ENCODE assay signal across 11 mouse cellular contexts in the genomic region with DNA sequence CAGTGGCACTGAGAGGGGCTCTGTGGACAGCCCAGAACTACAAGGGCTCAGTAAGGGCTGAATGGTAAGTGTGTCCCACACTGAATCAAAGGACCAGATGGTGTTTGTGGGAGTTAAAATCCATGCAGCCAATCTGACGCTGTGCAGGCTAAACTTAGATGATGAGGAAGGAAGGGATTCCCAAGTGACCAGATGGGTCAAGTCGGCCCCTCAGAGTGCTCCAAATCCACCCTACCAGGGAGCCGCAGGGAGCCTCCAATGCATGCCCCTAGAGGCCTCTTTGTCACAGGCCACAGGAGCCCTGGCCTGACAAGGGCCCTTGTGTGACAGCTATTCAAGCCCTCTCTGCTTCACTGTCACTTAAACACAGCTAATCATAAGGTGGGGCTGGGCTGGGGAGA. TPM values are rescaled to one million over a fixed set of nuclear protein-coding genes. Genes with fewer than 3 reads are reported as not detected.
DNase-seq lines count a peak whose midpoint lies in the region; ATAC-seq and TF ChIP-seq lines count a peak whose summit lies in the region.
"Had no signal": no experiment of that assay in that cellular context is flagged by ENCODE, and none has a peak within 500 bp of the region (broad histone marks: within the 10 kb centered on the region; RNA-seq: fewer than 3 reads in every experiment).

No protein-coding gene starts in this region.

- peak; percentile 82 for ATAC-seq in cerebellum, adult (ENCODE audit: insufficient number of reproducible peaks, low FRiP score, low TSS enrichment)

- H3K9me3 ChIP-seq in embryonic facial prominence, embryonic 10.5 days = peaks cover 2% of the 10 kb centered on the region; the same call in 1 of the 2 replicates
- no peaks in the 10 kb centered on the region; the same call in 1 of the 2 replicates for H3K9me3 ChIP-seq in midbrain, embryonic 10.5 days (replicated peaks)
- H3K9me3 ChIP-seq: limb, embryonic 15.5 days had no signal

- 0 out of 2 replicates have a peak, but pooled peaks cover 2% of the 10 kb centered on the region for H3K27me3 ChIP-seq in embryonic facial prominence, embryonic 10.5 days (replicated peaks; ENCODE audit: low read depth, poor library complexity, severe bottlenecking)
- H3K27me3 ChIP-seq in midbrain, embryonic 10.5 days (ENCODE audit: low read depth, poor library complexity, severe bottlenecking) = 0 out of 2 replicates have a peak, but pooled peaks cover 3% of the 10 kb centered on the region

- H3K4me3 ChIP-seq in embryonic facial prominence, embryonic 10.5 days = no peak overlapping the region
- H3K4me3 ChIP-seq in midbrain, embryonic 10.5 days = no peak overlapping the region
- H3K4me3 ChIP-seq: limb, embryonic 15.5 days had no signal

- 11% methylated on average over 3 of the region's 3 CpGs for WGBS in embryonic facial prominence, embryonic 10.5 days
- WGBS in midbrain, embryonic 10.5 days = 7% methylated on average over 3 of the region's 3 CpGs

- DNase-seq in cerebellum, postnatal 4 days (ENCODE audit: low spot score in 2 of 2) = no peak
- peak; percentile 76 for DNase-seq in brain, embryonic 14.5 days (ENCODE audit: low read depth)
- DNase-seq in embryonic facial prominence, embryonic 10.5 days (ENCODE audit: low spot score) = no peak
- DNase-seq in midbrain, embryonic 10.5 days (ENCODE audit: low spot score) = peak; percentile 48
- DNase-seq in MN1 (ENCODE audit: low spot score) = no peak
- no peak for DNase-seq in thymus, postnatal 36 days
- DNase-seq in urinary bladder, adult 2 months (ENCODE audit: low spot score) = no peak
- DNase-seq: kidney, postnatal 25 days; lung, postnatal 14 days had no signal

- H3K27ac ChIP-seq in embryonic facial prominence, embryonic 10.5 days (replicated peaks) = peak overlapping the region; percentile 59
- H3K27ac ChIP-seq in midbrain, embryonic 10.5 days (replicated peaks) = peak overlapping the region; percentile 76
- H3K27ac ChIP-seq: limb, embryonic 15.5 days had no signal

- peaks cover 6% of the 10 kb centered on the region for H3K36me3 ChIP-seq in embryonic facial prominence, embryonic 10.5 days (replicated peaks)
- peaks cover 7% of the 10 kb centered on the region for H3K36me3 ChIP-seq in midbrain, embryonic 10.5 days
- H3K36me3 ChIP-seq: limb, embryonic 15.5 days had no signal

- TF ChIP-seq CTCF in brain, embryonic 14.5 days (IDR thresholded peaks at IDR 0.05; ENCODE audit: borderline replicate concordance, extremely low read depth, insufficient read depth, insufficient read length) = no peak

- TF ChIP-seq POLR2A in brain, embryonic 14.5 days (IDR thresholded peaks at IDR 0.05; ENCODE audit: borderline replicate concordance, extremely low read depth, insufficient read depth, insufficient read length, poor library complexity, severe bottlenecking) = no peak

- H3K4me1 ChIP-seq in embryonic facial prominence, embryonic 10.5 days = peaks cover 26% of the 10 kb centered on the region
- peaks cover 53% of the 10 kb centered on the region for H3K4me1 ChIP-seq in midbrain, embryonic 10.5 days
- H3K4me1 ChIP-seq: limb, embryonic 15.5 days had no signal

RNA-seq across cellular contexts. Expression of a gene that starts 27.5 kb away (rescaled TPM):
- 72.0 and 92.9 TPM in 2 replicates for polyA plus RNA-seq in brain, embryonic 14.5 days (2012; rRNA removed)
- 20.0 and 24.0 TPM in 2 replicates for polyA plus RNA-seq in embryonic facial prominence, embryonic 10.5 days (2016; fragmentation: Nextera tagmentation; extraction: Ambion mirVana)
- 47.7 and 66.6 TPM in 2 replicates for polyA plus RNA-seq in midbrain, embryonic 10.5 days (2016; fragmentation: Nextera tagmentation; extraction: Ambion mirVana)
- 6.3 and 13.0 TPM in 2 replicates for polyA plus RNA-seq in urinary bladder, adult 2 months (2012; rRNA removed)

RNA-seq across cellular contexts. Expression of a gene that starts 56.1 kb away (rescaled TPM):
- 15.9 and 16.5 TPM in 2 replicates for polyA plus RNA-seq in brain, embryonic 14.5 days (2012; rRNA removed)
- polyA plus RNA-seq in embryonic facial prominence, embryonic 10.5 days (2016; fragmentation: Nextera tagmentation; extraction: Ambion mirVana) = 17.6 and 18.2 TPM in 2 replicates
- 16.2 and 16.5 TPM in 2 replicates for polyA plus RNA-seq in midbrain, embryonic 10.5 days (2016; fragmentation: Nextera tagmentation; extraction: Ambion mirVana)
- polyA plus RNA-seq in urinary bladder, adult 2 months (2012; rRNA removed) = 4.9 and 5.6 TPM in 2 replicates

RNA-seq across cellular contexts. Expression of a gene that starts 58.3 kb away (rescaled TPM):
- 11.6 and 12.2 TPM in 2 replicates for polyA plus RNA-seq in brain, embryonic 14.5 days (2012; rRNA removed)
- polyA plus RNA-seq in embryonic facial prominence, embryonic 10.5 days (2016; fragmentation: Nextera tagmentation; extraction: Ambion mirVana) = 11.1 and 11.2 TPM in 2 replicates
- 13.0 and 14.2 TPM in 2 replicates for polyA plus RNA-seq in midbrain, embryonic 10.5 days (2016; fragmentation: Nextera tagmentation; extraction: Ambion mirVana)
- 24.5 and 30.0 TPM in 2 replicates for polyA plus RNA-seq in urinary bladder, adult 2 months (2012; rRNA removed)

Comparison
In these comparisons a context has a peak if more than half of its experiments do, and no peak if none do; other contexts are left out.
1. DNase-seq: peak in brain, embryonic 14.5 days (single experiment) and midbrain, embryonic 10.5 days (single experiment); none in cerebellum, postnatal 4 days (0 of 2), embryonic facial prominence, embryonic 10.5 days (single experiment), MN1 (single experiment), thymus, postnatal 36 days (0 of 2) and urinary bladder, adult 2 months (single experiment).